Mouse (Mus musculus) neural tube, embryonic 11.5 days (tissue): Measurements from ENCODE around the gene Zkscan1. TPM values are rescaled to one million over a fixed set of nuclear protein-coding genes. Genes with fewer than 3 reads are reported as not detected.

Experiments used
- ATAC-seq: fragments of 200-750 bp; cut with Nextera tagmentation; 2 replicates; pipeline ENCODE4 v1.8.0; 2017; ENCODE audit warnings: moderate number of reproducible peaks, mild to moderate bottlenecking, moderate TSS enrichment, moderate library complexity; ENCODE audit not compliant: insufficient read depth, low FRiP score, low TSS enrichment
- DNase-seq: peaks from one replicate; pipeline ENCODE4 v3.0.0-alpha.2; 2015; ENCODE audit warnings: low spot score
- H3K27ac ChIP-seq: fragments of 300-500 bp; sonication (generic); 2 replicates; pipeline ENCODE4 v1.5.1; 2014; ENCODE audit warnings: low read depth, mild to moderate bottlenecking, low read length
- H3K27me3 ChIP-seq: fragments of 300-500 bp; sonication (generic); 2 replicates; pipeline ENCODE4 v1.6.1; 2014; ENCODE audit warnings: mild to moderate bottlenecking, low read length, mixed read lengths; ENCODE audit not compliant: control insufficient read depth, insufficient read depth
- H3K36me3 ChIP-seq: fragments of 300-500 bp; sonication (generic); 2 replicates; pipeline ENCODE4 v1.6.1; 2014; ENCODE audit warnings: mild to moderate bottlenecking, low read length, moderate library complexity, mixed read lengths; ENCODE audit not compliant: control insufficient read depth, insufficient read depth
- H3K4me1 ChIP-seq: fragments of 300-500 bp; sonication (generic); 2 replicates; pipeline ENCODE4 v1.6.1; 2014; ENCODE audit warnings: low read length, mixed read lengths; ENCODE audit not compliant: control insufficient read depth, insufficient read depth
- H3K4me2 ChIP-seq: fragments of 300-500 bp; sonication (generic); 2 replicates; pipeline ENCODE4 v1.6.1; 2014; ENCODE audit warnings: low read depth, mild to moderate bottlenecking, moderate library complexity
- H3K4me3 ChIP-seq: fragments of 300-500 bp; sonication (generic); 2 replicates; pipeline ENCODE4 v1.5.1; 2014; ENCODE audit warnings: low read depth, low read length
- H3K9ac ChIP-seq: fragments of 300-500 bp; sonication (generic); 2 replicates; pipeline ENCODE4 v1.6.1; 2014; ENCODE audit warnings: mild to moderate bottlenecking, low read length
- H3K9me3 ChIP-seq: fragments of 300-500 bp; sonication (generic); 2 replicates; pipeline ENCODE4 v1.6.1; 2016; ENCODE audit warnings: low read length; ENCODE audit not compliant: control insufficient read depth
- WGBS: fragments of 180-500 bp; shearing (Covaris S2); extraction: QIAGEN DNeasy Blood & Tissue Kit; methylation state at CpG from one replicate; pipeline ENCODE4 v1.1.7; 2014; 5-methylcytosine and 5-hydroxymethylcytosine counted together
- polyA plus RNA-seq: library from polyadenylated mRNA; unstranded; fragments of >200 nt; fragmentation: Nextera tagmentation; extraction: Ambion mirVana; gene quantifications from 2 replicates; pipeline ENCODE4 v1.2.1, GENCODE M21; 2014

The Zkscan1 gene
- polyA plus RNA-seq, 1 experiment from 2014 or later, result 45.1 TPM

- no peak overlapping the region for H3K4me3 ChIP-seq
- peaks cover 12% of the 10 kb centered on the region; the same call in 1 of the 2 replicates for H3K36me3 ChIP-seq
- no peaks in the 10 kb centered on the region for H3K27me3 ChIP-seq
- H3K4me2 ChIP-seq, result no peak overlapping the region
- no peaks in the 10 kb centered on the region for H3K9me3 ChIP-seq
- H3K4me1 ChIP-seq, result no peaks in the 10 kb centered on the region
- no peak overlapping the region for H3K27ac ChIP-seq
- no peak; the same call in 1 of the 2 replicates for ATAC-seq
- peak; percentile 43 for DNase-seq
- 66% methylated on average over 8 of the region's 8 CpGs for WGBS
- no peak overlapping the region for H3K9ac ChIP-seq
Observed at GRCm38 (mm10) chr5:138137935-138138549, 53.2 kb downstream of the Zkscan1 start.

DNA sequence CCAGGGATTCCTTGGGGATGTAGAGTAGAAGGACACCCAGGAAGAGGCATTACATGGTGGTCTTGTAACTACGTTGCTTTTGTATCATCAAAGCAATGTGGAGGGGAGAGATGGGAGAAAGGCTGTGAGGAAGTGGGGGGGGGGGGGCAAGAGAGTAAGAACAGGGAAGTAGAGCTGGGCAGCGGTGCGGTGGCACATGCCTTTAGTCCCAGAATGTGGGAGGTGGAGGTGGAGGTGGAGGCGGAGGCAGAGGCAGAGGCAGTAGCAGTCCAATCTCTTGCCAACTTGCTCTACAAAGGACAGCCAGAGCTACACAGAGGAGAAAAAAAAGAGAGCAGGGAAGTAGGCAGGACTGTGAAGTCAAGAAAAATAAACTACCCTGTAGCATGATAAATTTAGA is 53.7 kb downstream of the Zkscan1 start:
- H3K4me2 ChIP-seq, result no peak overlapping the region
- H3K27me3 ChIP-seq, result no peaks in the 10 kb centered on the region
- H3K36me3 ChIP-seq, result peaks cover 7% of the 10 kb centered on the region; the same call in 1 of the 2 replicates
- WGBS, result 82% methylated on average over 4 of the region's 4 CpGs
- no peaks in the 10 kb centered on the region for H3K4me1 ChIP-seq
- H3K27ac ChIP-seq, result no peak overlapping the region
- no peak for DNase-seq
- H3K4me3 ChIP-seq, result no peak overlapping the region
- no peak for ATAC-seq
- H3K9ac ChIP-seq, result no peak overlapping the region
- no peaks in the 10 kb centered on the region for H3K9me3 ChIP-seq

- Histone ChIP-seq H3K4me1 (no peaks in the 10 kb centered on the region), H3K4me2 (peak overlapping the region; percentile 68), H3K36me3 (peaks cover 7% of the 10 kb centered on the region), H3K9ac (peak overlapping the region; percentile 95), H3K9me3 (no peaks in the 10 kb centered on the region), H3K27me3 (no peaks in the 10 kb centered on the region), H3K4me3 (peak overlapping the region; percentile 73), H3K27ac (no peak overlapping the region)
- DNase-seq (no peak), ATAC-seq (no peak)
- WGBS, result 87% methylated on average over 3 of the region's 3 CpGs
Observed at GRCm38 (mm10) chr5:138154390-138154789, 69.5 kb downstream of the Zkscan1 start.

GRCm38 (mm10) chr5:138155443-138155976 is 70.6 kb downstream of the Zkscan1 start, which contains the start of gene Zfp113:
TSS of gene Zfp113 (minus strand) at chr5:138155744.
- peaks cover 4% of the 10 kb centered on the region for H3K36me3 ChIP-seq
- H3K9ac ChIP-seq, result peak within 1 kb of the TSS; percentile 95
- H3K4me2 ChIP-seq, result peak within 1 kb of the TSS; percentile 68
- peak within 1 kb of the TSS; percentile 95 for H3K27ac ChIP-seq
- DNase-seq, result peak; percentile 89
- ATAC-seq, result peak; percentile 97
- H3K9me3 ChIP-seq, result no peaks in the 10 kb centered on the region
- H3K27me3 ChIP-seq, result no peaks in the 10 kb centered on the region
- peak within 1 kb of the TSS; percentile 73 for H3K4me3 ChIP-seq
- under 1% methylated on average over 31 of the region's 31 CpGs for WGBS
- no peaks in the 10 kb centered on the region; the same call in 1 of the 2 replicates for H3K4me1 ChIP-seq

Other genes with a start within 250 kb of the Zkscan1 start
- 0.33 and 0.84 TPM in 2 replicates for gene Pilra, start 248.8 kb upstream of the Zkscan1 start, polyA plus RNA-seq
- gene Pilrb1, start 227.0 kb upstream of the Zkscan1 start, polyA plus RNA-seq, result not detected in 2 replicates
- not detected in 2 replicates for gene Pilrb2, start 213.3 kb upstream of the Zkscan1 start, polyA plus RNA-seq
- 0.08 TPM in 1 of 2 replicates, not detected in the other for gene Cyp3a13, start 163.5 kb upstream of the Zkscan1 start, polyA plus RNA-seq
- 0.09 TPM in 1 of 2 replicates, not detected in the other for gene Gjc3, start 122.0 kb upstream of the Zkscan1 start, polyA plus RNA-seq
- not detected in 2 replicates for gene Azgp1, start 103.6 kb upstream of the Zkscan1 start, polyA plus RNA-seq
- gene Smok3a, start 63.8 kb upstream of the Zkscan1 start, polyA plus RNA-seq, result not detected in 2 replicates
- gene Smok3b, start 63.7 kb upstream of the Zkscan1 start, polyA plus RNA-seq, result not detected in 2 replicates
- gene Smok3c, start 31.9 kb upstream of the Zkscan1 start, polyA plus RNA-seq, result not detected in 2 replicates
- 126 and 128 TPM in 2 replicates for gene Zscan21, start 31.8 kb downstream of the Zkscan1 start, polyA plus RNA-seq
- 25.5 and 27.8 TPM in 2 replicates for gene Zfp113, start 70.7 kb downstream of the Zkscan1 start, polyA plus RNA-seq
- gene Cops6, start 76.0 kb downstream of the Zkscan1 start, polyA plus RNA-seq, result 316 and 319 TPM in 2 replicates
- 15.7 and 17.2 TPM in 2 replicates for gene Ap4m1, start 86.9 kb downstream of the Zkscan1 start, polyA plus RNA-seq
- 272 and 282 TPM in 2 replicates for gene Mcm7, start 87.3 kb downstream of the Zkscan1 start, polyA plus RNA-seq
- gene Taf6, start 102.4 kb downstream of the Zkscan1 start, polyA plus RNA-seq, result 119 and 122 TPM in 2 replicates
- gene Cnpy4, start 102.4 kb downstream of the Zkscan1 start, polyA plus RNA-seq, result 48.4 and 53.8 TPM in 2 replicates
- 10.2 and 10.8 TPM in 2 replicates for gene Mblac1, start 109.2 kb downstream of the Zkscan1 start, polyA plus RNA-seq
- gene Nxpe5, start 140.8 kb downstream of the Zkscan1 start, polyA plus RNA-seq, result not detected in 2 replicates
- gene Lamtor4, start 170.4 kb downstream of the Zkscan1 start, polyA plus RNA-seq, result 51.9 and 53.5 TPM in 2 replicates
- gene BC037034, start 178.9 kb downstream of the Zkscan1 start, polyA plus RNA-seq, result 9.1 and 9.5 TPM in 2 replicates
- gene Gal3st4, start 187.8 kb downstream of the Zkscan1 start, polyA plus RNA-seq, result 6.2 and 6.4 TPM in 2 replicates
- gene Gm43720, start 194.9 kb downstream of the Zkscan1 start, polyA plus RNA-seq, result not detected in 2 replicates
- gene Gpc2, start 194.9 kb downstream of the Zkscan1 start, polyA plus RNA-seq, result 19.3 and 22.1 TPM in 2 replicates
- gene Stag3, start 195.2 kb downstream of the Zkscan1 start, polyA plus RNA-seq, result 2.7 and 3.2 TPM in 2 replicates